Mouse (Mus musculus): ENCODE measurements at regions not wholly inside any gene's neighbourhood (a gene's known extent, or its start where the extent isn't known, plus 50 kb on each side); places are given as distances from the start of the nearest gene placed in this dataset.

DNA sequence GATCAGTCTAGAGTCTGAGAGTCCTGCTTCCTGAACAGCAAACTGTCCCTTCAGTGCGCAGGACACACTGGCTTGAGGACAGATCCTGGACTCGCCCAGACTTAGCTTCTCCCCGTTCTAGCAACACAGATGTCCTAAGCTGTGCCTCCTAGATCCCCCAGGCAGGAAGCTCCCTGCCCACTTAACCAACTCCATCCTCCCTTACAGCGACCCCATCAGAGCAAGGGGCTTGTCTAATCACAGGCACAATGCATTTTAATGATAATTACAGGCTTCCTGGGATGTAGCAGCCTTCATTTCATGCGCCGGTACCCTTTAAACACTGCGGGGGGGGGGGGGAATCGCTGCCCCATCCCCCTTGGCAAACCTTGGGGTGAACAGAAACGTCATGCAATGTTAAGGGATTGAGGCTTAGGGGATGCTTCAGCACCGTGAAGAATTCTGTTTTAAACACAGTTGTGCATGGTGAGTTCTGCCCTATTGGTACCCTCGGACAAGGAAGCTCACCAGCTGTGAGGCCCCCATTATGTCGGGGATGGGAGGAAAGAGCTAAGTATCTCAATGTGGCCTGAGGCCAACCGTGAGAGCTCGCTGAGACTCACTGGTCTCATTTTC lies 213.9 kb upstream of the Ajap1 start:
- no peak for TF ChIP-seq CTCF (IDR thresholded peaks at IDR 0.05; ENCODE audit: low read depth)
- TF ChIP-seq EP300 (IDR thresholded peaks at IDR 0.05; ENCODE audit: low read depth), result no peak

Measured in liver, postnatal 0 days (tissue).